14 mouse cellular contexts compared by ENCODE assay signal in genomic region chr2:35195626-35196544, GRCm38 (mm10). TPM values are rescaled to one million over a fixed set of nuclear protein-coding genes. Genes with fewer than 3 reads are reported as not detected.
A peak's percentile ranks its signal among the peaks of the same experiment; 100 is the strongest.
DNase-seq lines count a peak whose midpoint lies in the region; ATAC-seq and TF ChIP-seq lines count a peak whose summit lies in the region.
"Had no signal": no experiment of that assay in that cellular context is flagged by ENCODE, and none has a peak within 500 bp of the region (broad histone marks: within the 10 kb centered on the region; RNA-seq: fewer than 3 reads in every experiment).

No protein-coding gene starts in this region.

- no peaks in the 10 kb centered on the region for H3K9me3 ChIP-seq in heart, embryonic 13.5 days
- no peaks in the 10 kb centered on the region for H3K9me3 ChIP-seq in stomach, embryonic 15.5 days
- H3K9me3 ChIP-seq in stomach, postnatal 0 days (ENCODE audit: control insufficient read depth, low read length): no peaks in the 10 kb centered on the region
- no peaks in the 10 kb centered on the region for H3K9me3 ChIP-seq in liver, embryonic 13.5 days (replicated peaks)
- H3K9me3 ChIP-seq in hindbrain, postnatal 0 days (ENCODE audit: low read length): no peaks in the 10 kb centered on the region

- no peak for TF ChIP-seq EP300 in stomach, postnatal 0 days (optimal IDR thresholded peaks at IDR 0.05)

- peak overlapping the region; percentile 36; the same call in 1 of the 2 replicates for H3K27ac ChIP-seq in heart, embryonic 13.5 days (replicated peaks)
- 0 out of 2 replicates have a peak overlapping the region, but pooled peaks have one; percentile 16 for H3K27ac ChIP-seq in stomach, embryonic 15.5 days
- no peak overlapping the region for H3K27ac ChIP-seq in stomach, postnatal 0 days (replicated peaks)
- peak overlapping the region; percentile 43; the same call in 1 of the 2 replicates for H3K27ac ChIP-seq in liver, embryonic 13.5 days
- no peak overlapping the region for H3K27ac ChIP-seq in hindbrain, postnatal 0 days
- H3K27ac ChIP-seq in layer of hippocampus, adult 2 months: no peak overlapping the region

- no peak for ATAC-seq in heart, embryonic 13.5 days (ENCODE audit: extremely low read depth, insufficient number of reproducible peaks, low FRiP score, low TSS enrichment)
- no peak for ATAC-seq in stomach, embryonic 15.5 days (ENCODE audit: insufficient read depth, low FRiP score, low read depth)
- ATAC-seq in stomach, postnatal 0 days (ENCODE audit: low FRiP score, low TSS enrichment): no peak
- ATAC-seq in liver, embryonic 13.5 days (ENCODE audit: low read depth): no peak
- no peak for ATAC-seq in hindbrain, postnatal 0 days

- H3K4me2 ChIP-seq in heart, embryonic 13.5 days: peak overlapping the region; percentile 25; the same call in 1 of the 2 replicates
- no peak overlapping the region for H3K4me2 ChIP-seq in stomach, embryonic 15.5 days
- no peak overlapping the region for H3K4me2 ChIP-seq in stomach, postnatal 0 days (replicated peaks; ENCODE audit: low read depth)
- peak overlapping the region; percentile 30 for H3K4me2 ChIP-seq in liver, embryonic 13.5 days
- H3K4me2 ChIP-seq in hindbrain, postnatal 0 days (ENCODE audit: low read depth, low read length): no peak overlapping the region
- H3K4me2 ChIP-seq: heart, embryonic 11.5 days had no signal

- peaks cover 40% of the 10 kb centered on the region for H3K4me1 ChIP-seq in heart, embryonic 13.5 days
- H3K4me1 ChIP-seq in stomach, embryonic 15.5 days: peaks cover 6% of the 10 kb centered on the region; the same call in 1 of the 2 replicates
- 0 out of 2 replicates have a peak, but pooled peaks cover 2% of the 10 kb centered on the region for H3K4me1 ChIP-seq in stomach, postnatal 0 days (replicated peaks; ENCODE audit: control insufficient read depth, insufficient read depth)
- peaks cover 46% of the 10 kb centered on the region for H3K4me1 ChIP-seq in liver, embryonic 13.5 days (replicated peaks)
- peaks cover 14% of the 10 kb centered on the region for H3K4me1 ChIP-seq in hindbrain, postnatal 0 days (ENCODE audit: insufficient read depth, low read length)

- H3K27me3 ChIP-seq in heart, embryonic 13.5 days (replicated peaks): no peaks in the 10 kb centered on the region
- H3K27me3 ChIP-seq in stomach, embryonic 15.5 days (replicated peaks): no peaks in the 10 kb centered on the region
- no peaks in the 10 kb centered on the region for H3K27me3 ChIP-seq in stomach, postnatal 0 days (ENCODE audit: control insufficient read depth, insufficient read depth, low read length)
- no peaks in the 10 kb centered on the region for H3K27me3 ChIP-seq in liver, embryonic 13.5 days
- no peaks in the 10 kb centered on the region for H3K27me3 ChIP-seq in hindbrain, postnatal 0 days (ENCODE audit: insufficient read depth, low read length)

- H3K9ac ChIP-seq in heart, embryonic 13.5 days: peak overlapping the region; percentile 47; the same call in 1 of the 2 replicates
- H3K9ac ChIP-seq in stomach, embryonic 15.5 days: no peak overlapping the region
- H3K9ac ChIP-seq in stomach, postnatal 0 days (ENCODE audit: low read length): no peak overlapping the region
- peak overlapping the region; percentile 39; the same call in 1 of the 2 replicates for H3K9ac ChIP-seq in liver, embryonic 13.5 days
- no peak overlapping the region for H3K9ac ChIP-seq in hindbrain, postnatal 0 days (replicated peaks; ENCODE audit: low read length)

- no peak overlapping the region for H3K4me3 ChIP-seq in heart, embryonic 13.5 days
- H3K4me3 ChIP-seq in stomach, embryonic 15.5 days (replicated peaks): no peak overlapping the region
- no peak overlapping the region for H3K4me3 ChIP-seq in stomach, postnatal 0 days (ENCODE audit: low read depth, low read length)
- peak overlapping the region; percentile 16; the same call in 1 of the 2 replicates for H3K4me3 ChIP-seq in liver, embryonic 13.5 days (replicated peaks)
- H3K4me3 ChIP-seq in hindbrain, postnatal 0 days (ENCODE audit: low read length): no peak overlapping the region
- H3K4me3 ChIP-seq in layer of hippocampus, adult 2 months: no peak overlapping the region
- H3K4me3 ChIP-seq: erythroblast, embryonic 14.5 days had no signal

- peaks cover 19% of the 10 kb centered on the region for H3K36me3 ChIP-seq in heart, embryonic 13.5 days
- H3K36me3 ChIP-seq in stomach, embryonic 15.5 days: no peaks in the 10 kb centered on the region
- H3K36me3 ChIP-seq in stomach, postnatal 0 days (ENCODE audit: control insufficient read depth, insufficient read depth, low read length): no peaks in the 10 kb centered on the region
- H3K36me3 ChIP-seq in liver, embryonic 13.5 days: peaks cover 12% of the 10 kb centered on the region
- no peaks in the 10 kb centered on the region for H3K36me3 ChIP-seq in hindbrain, postnatal 0 days (ENCODE audit: insufficient read depth, low read length)

- no peak for TF ChIP-seq CTCF in stomach, postnatal 0 days (IDR thresholded peaks at IDR 0.05; ENCODE audit: low read depth)
- TF ChIP-seq CTCF in hindbrain, postnatal 0 days (IDR thresholded peaks at IDR 0.05; ENCODE audit: low read depth): no peak
- TF ChIP-seq CTCF in layer of hippocampus, adult 2 months (conservative IDR thresholded peaks at IDR 0.05): no peak

- DNase-seq in heart, adult 8-10 months (ENCODE audit: low spot score): no peak
- no peak for DNase-seq in stomach, postnatal 0 days (ENCODE audit: low spot score)
- DNase-seq in liver, embryonic 13.5 days: no peak
- DNase-seq in thymus, postnatal 14 days: no peak
- no peak for DNase-seq in hindbrain, postnatal 0 days (ENCODE audit: low spot score)
- DNase-seq in layer of hippocampus, adult 2 months (ENCODE audit: low spot score in 2 of 2): no peak
- DNase-seq: cerebellum, postnatal 25 days; left cerebral cortex, postnatal 4 days; midbrain, embryonic 14.5 days; right cerebral cortex, postnatal 4 days had no signal

- WGBS in heart, embryonic 13.5 days: 63% methylated on average over 6 of the region's 6 CpGs
- WGBS in stomach, embryonic 15.5 days: 62% methylated on average over 6 of the region's 6 CpGs
- 63% methylated on average over 6 of the region's 6 CpGs for WGBS in stomach, postnatal 0 days
- WGBS in liver, embryonic 13.5 days (ENCODE audit: insufficient replicate concordance): 31% methylated on average over 6 of the region's 6 CpGs
- 85% methylated on average over 6 of the region's 6 CpGs for WGBS in hindbrain, postnatal 0 days

RNA-seq across cellular contexts. Expression of gene Rab14, which starts 5.0 kb away (rescaled TPM):
- 228 and 262 TPM in 2 replicates for polyA plus RNA-seq in heart, embryonic 13.5 days (2015; fragmentation: Nextera tagmentation; extraction: Ambion mirVana)
- 100 to 1,000 TPM; 120 to 139 (median 132) TPM for total RNA-seq in heart, adult 8-10 months (2022)
- 283 and 304 TPM in 2 replicates for polyA plus RNA-seq in stomach, embryonic 15.5 days (2015; fragmentation: Nextera tagmentation; extraction: Ambion mirVana)
- 325 and 350 TPM in 2 replicates for polyA plus RNA-seq in stomach, postnatal 0 days (2015; fragmentation: Nextera tagmentation; extraction: Ambion mirVana)
- 148 and 181 TPM in 2 replicates for polyA plus RNA-seq in liver, embryonic 13.5 days (2015; fragmentation: Nextera tagmentation; extraction: Ambion mirVana)
- total RNA-seq in hindbrain, postnatal 0 days (2014; rRNA removed): 65.2 and 79.8 TPM in 2 replicates
- 495 and 511 TPM in 2 replicates for polyA plus RNA-seq in hindbrain, postnatal 0 days (2015; fragmentation: Nextera tagmentation; extraction: Ambion mirVana)
- 100 to 1,000 TPM; 234 to 238 TPM for total RNA-seq in layer of hippocampus, adult 2 months (2021)

Comparison
In these comparisons a context has a peak if more than half of its experiments do, and no peak if none do; other contexts are left out.
1. H3K27ac ChIP-seq: peak in heart, embryonic 13.5 days (single experiment), stomach, embryonic 15.5 days (single experiment) and liver, embryonic 13.5 days (single experiment); none in stomach, postnatal 0 days (single experiment), hindbrain, postnatal 0 days (single experiment) and layer of hippocampus, adult 2 months (single experiment).
2. H3K4me2 ChIP-seq: peak in heart, embryonic 13.5 days (single experiment) and liver, embryonic 13.5 days (single experiment); none in stomach, embryonic 15.5 days (single experiment), stomach, postnatal 0 days (single experiment) and hindbrain, postnatal 0 days (single experiment).
3. H3K9ac ChIP-seq: peak in heart, embryonic 13.5 days (single experiment) and liver, embryonic 13.5 days (single experiment); none in stomach, embryonic 15.5 days (single experiment), stomach, postnatal 0 days (single experiment) and hindbrain, postnatal 0 days (single experiment).